Mouse (Mus musculus) layer of hippocampus, adult 18-20 months (tissue): ENCODE results near the gene 4930451I11Rik. TPM values are rescaled to one million over a fixed set of nuclear protein-coding genes. Genes with fewer than 3 reads are reported as not detected.

Source experiments
- DNase-seq, 2 experiments: peaks; one replicate each; pipeline ENCODE4 v3.0.0; 2022; ENCODE audit warnings: low spot score in 2 of 2
- total RNA-seq, 2 experiments: library from RNA; stranded (reverse); gene quantifications; 2 replicates each; pipeline ENCODE4 v1.2.3; 2021

Gene 4930451I11Rik
- total RNA-seq, 2 experiments from 2014 or later: not detected

- no peak for DNase-seq
Measured at GRCm38 (mm10) chr7:126781661-126782370, 49.6 kb downstream of the 4930451I11Rik start.

- no peak for DNase-seq
Measured at GRCm38 (mm10) chr7:126780971-126781635, 50.3 kb downstream of the 4930451I11Rik start, which contains the start of gene Tbx6. Gene Tbx6, plus strand, starts transcription at chr7:126781483.

Other genes starting within 250 kb of the 4930451I11Rik start
- gene Apobr, start 246.7 kb downstream of the 4930451I11Rik start, total RNA-seq: under 1 TPM; 0.62 to 0.94 TPM
- 10 to 100 TPM; 27.5 to 32.1 TPM for gene Cln3, start 245.8 kb downstream of the 4930451I11Rik start, total RNA-seq
- not detected for gene Il27, start 236.7 kb downstream of the 4930451I11Rik start, total RNA-seq
- 1 to 10 TPM; 6.8 to 8.8 TPM for gene Nupr1, start 200.8 kb downstream of the 4930451I11Rik start, total RNA-seq
- gene Sgf29, start 182.3 kb downstream of the 4930451I11Rik start, total RNA-seq: 10 to 100 TPM; 26.1 to 33.5 TPM
- 10 to 100 TPM in 1 of 2 experiments, 1 to 10 TPM in 1; 9.5 to 11.6 TPM for gene Sult1a1, start 155.2 kb downstream of the 4930451I11Rik start, total RNA-seq
- gene Bola2, start 136.2 kb downstream of the 4930451I11Rik start, total RNA-seq: 100 to 1,000 TPM; 105 to 106 TPM
- gene Slx1b, start 135.9 kb downstream of the 4930451I11Rik start, total RNA-seq: 10 to 100 TPM; 17.3 to 17.4 TPM
- 100 to 1,000 TPM; 121 to 122 TPM for gene Coro1a, start 123.9 kb downstream of the 4930451I11Rik start, total RNA-seq
- gene Mapk3, start 72.0 kb downstream of the 4930451I11Rik start, total RNA-seq: 100 to 1,000 TPM; 174 to 194 TPM
- 1 to 10 TPM; 2.2 to 4.6 TPM for gene Gdpd3, start 65.3 kb downstream of the 4930451I11Rik start, total RNA-seq
- 100 to 1,000 TPM; 286 to 300 TPM for gene Ypel3, start 54.7 kb downstream of the 4930451I11Rik start, total RNA-seq
- gene Tbx6, start 50.2 kb downstream of the 4930451I11Rik start, total RNA-seq: under 1 TPM; 0.56 to 0.64 TPM
- gene Ppp4c, start 39.1 kb downstream of the 4930451I11Rik start, total RNA-seq: 10 to 100 TPM; 48.9 to 54.5 TPM
- 10 to 100 TPM; 62.4 to 68.1 TPM for gene Fam57b, start 34.0 kb downstream of the 4930451I11Rik start, total RNA-seq
- 10 to 100 TPM; 15.8 to 18.5 TPM for gene Doc2a, start 15.8 kb upstream of the 4930451I11Rik start, total RNA-seq
- 10 to 100 TPM; 25.8 to 30.9 TPM for gene Hirip3, start 30.3 kb upstream of the 4930451I11Rik start, total RNA-seq
- 10 to 100 TPM; 48.4 to 55.6 TPM for gene Ino80e, start 30.7 kb upstream of the 4930451I11Rik start, total RNA-seq
- gene Taok2, start 53.1 kb upstream of the 4930451I11Rik start, total RNA-seq: 100 to 1,000 TPM; 156 to 160 TPM
- gene Tmem219, start 91.3 kb upstream of the 4930451I11Rik start, total RNA-seq: 10 to 100 TPM; 18.4 to 23.1 TPM
- 100 to 1,000 TPM; 192 to 198 TPM for gene Kctd13, start 97.2 kb upstream of the 4930451I11Rik start, total RNA-seq
- 10 to 100 TPM; 33.3 to 33.7 TPM for gene Asphd1, start 117.9 kb upstream of the 4930451I11Rik start, total RNA-seq
- 100 to 1,000 TPM; 475 to 503 TPM for gene Sez6l2, start 118.9 kb upstream of the 4930451I11Rik start, total RNA-seq
- gene Cdipt, start 144.3 kb upstream of the 4930451I11Rik start, total RNA-seq: 100 to 1,000 TPM; 164 to 166 TPM
- not detected for gene Cdiptos, start 144.5 kb upstream of the 4930451I11Rik start, total RNA-seq
- gene Mvp, start 183.0 kb upstream of the 4930451I11Rik start, total RNA-seq: 10 to 100 TPM in 1 of 2 experiments, 1 to 10 TPM in 1; 8.5 to 10.0 TPM
- gene Pagr1b, start 184.8 kb upstream of the 4930451I11Rik start, total RNA-seq: not detected
- 10 to 100 TPM; 16.7 to 17.4 TPM for gene Pagr1a, start 185.7 kb upstream of the 4930451I11Rik start, total RNA-seq
- gene Gm42742, start 189.5 kb upstream of the 4930451I11Rik start, total RNA-seq: 10 to 100 TPM; 61.2 to 65.1 TPM
- 100 to 1,000 TPM; 246 to 261 TPM for gene Prrt2, start 189.6 kb upstream of the 4930451I11Rik start, total RNA-seq
- 100 to 1,000 TPM; 238 to 241 TPM for gene Maz, start 195.4 kb upstream of the 4930451I11Rik start, total RNA-seq
- 1 to 10 TPM; 3.1 to 6.0 TPM for gene Kif22, start 210.8 kb upstream of the 4930451I11Rik start, total RNA-seq